Mouse (Mus musculus) olfactory bulb, adult 2 months (tissue): ENCODE data around the gene Krt8.

Experiments
- CTCF ChIP-seq: fragments of 200-500 bp; IDR thresholded peaks from 2 replicates; pipeline ENCODE4 v1.5.1; 2012; ENCODE audit warnings: low read depth, mild to moderate bottlenecking, low read length, moderate library complexity; ENCODE audit not compliant: insufficient read depth
- POLR2A ChIP-seq: fragments of 200-500 bp; IDR thresholded peaks from 2 replicates; pipeline ENCODE4 v1.6.1; 2012; ENCODE audit warnings: mild to moderate bottlenecking, low read depth, low read length, moderate library complexity; ENCODE audit not compliant: insufficient read depth

DNA sequence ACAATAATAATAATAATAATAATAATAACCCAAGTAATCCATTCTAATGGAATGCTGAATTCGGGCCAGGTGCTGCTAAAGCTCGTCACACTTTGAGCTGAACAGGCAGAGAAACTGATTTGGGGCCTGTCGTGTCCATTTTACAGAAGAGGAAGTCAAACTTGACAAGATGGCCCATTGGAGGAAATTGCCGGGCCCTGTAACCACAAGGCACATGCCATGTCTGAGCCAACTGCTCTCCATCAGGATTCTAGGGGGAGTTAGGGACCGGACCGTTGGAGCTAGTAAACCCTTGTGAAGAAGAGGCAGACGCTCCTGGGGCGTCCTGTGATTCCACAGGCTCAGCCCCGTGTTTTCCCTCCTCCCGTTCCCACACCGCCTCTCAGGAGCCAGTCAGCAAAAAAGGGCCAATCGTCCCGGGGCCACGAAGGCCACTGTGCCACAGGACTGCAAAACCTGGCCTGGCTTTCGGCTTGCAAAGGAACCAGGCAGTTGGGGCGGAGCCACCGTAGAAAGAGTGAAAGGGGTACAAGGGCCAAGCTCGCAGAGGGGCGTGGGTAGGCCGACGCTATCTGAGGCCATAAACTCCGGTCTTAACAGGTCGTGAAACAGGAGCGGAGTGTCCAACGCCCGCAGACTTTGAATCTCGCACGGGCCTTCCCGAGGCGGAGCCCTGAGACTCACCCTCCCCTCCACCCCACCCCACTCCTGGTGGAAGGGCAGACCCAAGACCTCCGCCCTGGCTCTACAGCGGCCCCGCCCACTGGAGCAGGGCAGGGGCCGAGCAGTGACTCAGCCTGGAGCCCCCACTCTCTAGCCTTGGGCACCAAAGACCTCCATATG is 1.4 kb downstream of the Krt8 start:
- TF ChIP-seq CTCF: no peak
- no peak for TF ChIP-seq POLR2A
